Mouse (Mus musculus): ENCODE data around the gene 9430097D07Rik.

- TF ChIP-seq CTCF (IDR thresholded peaks at IDR 0.05; ENCODE audit: extremely low read depth, insufficient read depth, insufficient read length, insufficient replicate concordance) = peak; percentile 15; the same call in 1 of the 2 replicates
- TF ChIP-seq POLR2A (IDR thresholded peaks at IDR 0.05; ENCODE audit: low read depth, low read length) = no peak
Observed at GRCm38 (mm10) chr2:32606161-32607142, 31.0 kb upstream of the 9430097D07Rik start.

All from spleen, adult 2 months (tissue).